Mouse (Mus musculus): Measurements from ENCODE around the gene Scap. TPM values are rescaled to one million over a fixed set of nuclear protein-coding genes. Genes with fewer than 3 reads are reported as not detected.
A peak's percentile ranks its signal among the peaks of the same experiment; 100 is the strongest.
"Not testable (repeated sequence)": the region's sequence is repeated elsewhere in the genome, so short reads cannot be mapped to it uniquely, and the experiment has no call there.

The Scap gene
- polyA plus RNA-seq, 1 experiment from 2014 or later, result 57.8 TPM

GRCm38 (mm10) chr9:110362337-110362736, 29.2 kb downstream of the Scap start:
- H3K9ac ChIP-seq (ENCODE audit: low read depth, low read length), result no peak overlapping the region
- H3K27ac ChIP-seq (ENCODE audit: low read depth, low read length), result no peak overlapping the region
- no peaks in the 10 kb centered on the region for H3K4me1 ChIP-seq (ENCODE audit: control insufficient read depth, insufficient read depth, low read depth, low read length)
- peaks cover 14% of the 10 kb centered on the region for H3K36me3 ChIP-seq (ENCODE audit: control insufficient read depth, insufficient read depth, low read length)
- no peak overlapping the region for H3K4me3 ChIP-seq (ENCODE audit: low read length)
- H3K4me2 ChIP-seq (ENCODE audit: low read length), result no peak overlapping the region
- WGBS, result 90% methylated on average over 10 of the region's 10 CpGs
- no peaks in the 10 kb centered on the region for H3K27me3 ChIP-seq (replicated peaks; ENCODE audit: control insufficient read depth, insufficient read depth, low read length)
- no peaks in the 10 kb centered on the region for H3K9me3 ChIP-seq (ENCODE audit: control insufficient read depth, low read length)
- ATAC-seq, result no peak

DNA sequence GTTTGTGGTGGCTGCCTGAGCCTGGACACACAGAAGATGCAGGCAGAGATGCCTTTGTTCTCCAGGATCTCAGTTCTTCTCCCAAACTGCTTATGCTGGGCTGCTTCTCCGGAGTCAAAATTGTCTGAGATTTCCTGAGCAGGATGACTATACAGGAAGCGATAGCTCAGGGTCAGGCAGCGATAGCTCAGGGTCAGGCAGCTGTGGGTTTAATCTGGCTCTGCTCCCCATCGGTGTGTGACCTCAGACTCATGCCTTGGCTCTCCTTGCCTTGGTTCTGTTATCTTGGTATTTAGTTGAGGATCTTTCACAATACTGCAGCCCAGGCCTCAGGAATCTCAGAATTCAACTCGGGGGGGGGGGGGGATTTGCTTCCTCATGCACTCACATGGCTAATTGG, 33.7 kb downstream of the Scap start:
- H3K9me3 ChIP-seq (ENCODE audit: control insufficient read depth, low read length), result no peaks in the 10 kb centered on the region
- H3K36me3 ChIP-seq (ENCODE audit: control insufficient read depth, insufficient read depth, low read length), result peaks cover 14% of the 10 kb centered on the region
- no peak overlapping the region for H3K4me2 ChIP-seq (ENCODE audit: low read length)
- H3K27me3 ChIP-seq (replicated peaks; ENCODE audit: control insufficient read depth, insufficient read depth, low read length), result no peaks in the 10 kb centered on the region
- H3K4me1 ChIP-seq (ENCODE audit: control insufficient read depth, insufficient read depth, low read depth, low read length), result no peaks in the 10 kb centered on the region
- no peak for ATAC-seq
- no peak overlapping the region for H3K9ac ChIP-seq (ENCODE audit: low read depth, low read length)
- no peak overlapping the region for H3K4me3 ChIP-seq (ENCODE audit: low read length)
- WGBS, result 86% methylated on average over 5 of the region's 5 CpGs
- H3K27ac ChIP-seq (ENCODE audit: low read depth, low read length), result no peak overlapping the region

DNA sequence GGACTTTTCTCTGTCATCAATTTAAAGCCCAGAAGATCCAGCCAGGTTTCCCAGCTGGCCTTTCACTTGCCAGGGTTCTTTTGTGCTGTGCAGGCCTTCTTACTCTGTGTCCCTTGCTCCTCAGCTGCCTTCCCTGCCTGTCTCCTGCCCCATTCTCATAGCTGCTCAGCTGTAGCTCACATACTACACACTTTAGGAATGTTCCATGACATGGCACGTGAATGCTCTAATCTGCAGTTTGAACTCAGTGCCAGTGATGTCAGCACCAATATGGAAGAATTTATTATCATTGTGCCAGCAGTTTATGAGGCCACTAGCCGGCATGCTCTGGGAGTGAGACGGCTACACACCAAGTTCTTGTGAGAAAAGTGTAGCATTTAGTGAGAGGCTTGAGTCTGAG, 36.8 kb downstream of the Scap start:
- Histone ChIP-seq H3K27ac (ENCODE audit: low read depth, low read length) (no peak overlapping the region), H3K36me3 (ENCODE audit: control insufficient read depth, insufficient read depth, low read length) (peaks cover 20% of the 10 kb centered on the region), H3K9ac (ENCODE audit: low read depth, low read length) (no peak overlapping the region), H3K4me1 (ENCODE audit: control insufficient read depth, insufficient read depth, low read depth, low read length) (no peaks in the 10 kb centered on the region), H3K27me3 (replicated peaks; ENCODE audit: control insufficient read depth, insufficient read depth, low read length) (no peaks in the 10 kb centered on the region), H3K9me3 (ENCODE audit: control insufficient read depth, low read length) (no peaks in the 10 kb centered on the region), H3K4me3 (ENCODE audit: low read length) (no peak overlapping the region), H3K4me2 (ENCODE audit: low read length) (no peak overlapping the region)
- no peak for ATAC-seq
- 90% methylated on average over 3 of the region's 3 CpGs for WGBS

GRCm38 (mm10) chr9:110373871-110374270, 40.8 kb downstream of the Scap start:
- H3K27ac ChIP-seq (ENCODE audit: low read depth, low read length), result no peak overlapping the region
- WGBS, result 96% methylated on average over 13 of the region's 13 CpGs
- ATAC-seq, result no peak
- no peaks in the 10 kb centered on the region for H3K9me3 ChIP-seq (ENCODE audit: control insufficient read depth, low read length)
- no peak overlapping the region for H3K4me2 ChIP-seq (ENCODE audit: low read length)
- H3K27me3 ChIP-seq (replicated peaks; ENCODE audit: control insufficient read depth, insufficient read depth, low read length), result no peaks in the 10 kb centered on the region
- H3K36me3 ChIP-seq (ENCODE audit: control insufficient read depth, insufficient read depth, low read length), result peaks cover 26% of the 10 kb centered on the region
- no peak overlapping the region for H3K9ac ChIP-seq (ENCODE audit: low read depth, low read length)
- H3K4me1 ChIP-seq (ENCODE audit: control insufficient read depth, insufficient read depth, low read depth, low read length), result no peaks in the 10 kb centered on the region
- no peak overlapping the region for H3K4me3 ChIP-seq (ENCODE audit: low read length)

- Histone ChIP-seq H3K9ac (ENCODE audit: low read depth, low read length) (no peak overlapping the region), H3K27me3 (replicated peaks; ENCODE audit: control insufficient read depth, insufficient read depth, low read length) (no peaks in the 10 kb centered on the region), H3K36me3 (ENCODE audit: control insufficient read depth, insufficient read depth, low read length) (peaks cover 30% of the 10 kb centered on the region), H3K4me3 (ENCODE audit: low read length) (no peak overlapping the region), H3K9me3 (ENCODE audit: control insufficient read depth, low read length) (no peaks in the 10 kb centered on the region), H3K4me1 (ENCODE audit: control insufficient read depth, insufficient read depth, low read depth, low read length) (no peaks in the 10 kb centered on the region), H3K4me2 (ENCODE audit: low read length) (no peak overlapping the region), H3K27ac (ENCODE audit: low read depth, low read length) (no peak overlapping the region)
- WGBS, result 93% methylated on average over 3 of the region's 3 CpGs
- ATAC-seq, result no peak
Observed at GRCm38 (mm10) chr9:110375668-110376067, 42.6 kb downstream of the Scap start.

- H3K4me3 ChIP-seq (ENCODE audit: low read length); ATAC-seq; H3K27ac ChIP-seq (ENCODE audit: low read depth, low read length); H3K9ac ChIP-seq (ENCODE audit: low read depth, low read length); H3K4me2 ChIP-seq (ENCODE audit: low read length); H3K4me1 ChIP-seq (ENCODE audit: control insufficient read depth, insufficient read depth, low read depth, low read length); H3K9me3 ChIP-seq (ENCODE audit: control insufficient read depth, low read length); H3K27me3 ChIP-seq (replicated peaks; ENCODE audit: control insufficient read depth, insufficient read depth, low read length): not testable (repeated sequence)
- WGBS, result 96% methylated on average over 15 of the region's 15 CpGs
- peaks cover 31% of the 10 kb centered on the region for H3K36me3 ChIP-seq (ENCODE audit: control insufficient read depth, insufficient read depth, low read length)
Observed at GRCm38 (mm10) chr9:110377655-110378054, 44.6 kb downstream of the Scap start.

- Histone ChIP-seq H3K27me3 (replicated peaks; ENCODE audit: control insufficient read depth, insufficient read depth, low read length) (no peaks in the 10 kb centered on the region), H3K27ac (ENCODE audit: low read depth, low read length) (no peak overlapping the region), H3K36me3 (ENCODE audit: control insufficient read depth, insufficient read depth, low read length) (peaks cover 29% of the 10 kb centered on the region), H3K9ac (ENCODE audit: low read depth, low read length) (no peak overlapping the region), H3K4me1 (ENCODE audit: control insufficient read depth, insufficient read depth, low read depth, low read length) (no peaks in the 10 kb centered on the region), H3K9me3 (ENCODE audit: control insufficient read depth, low read length) (no peaks in the 10 kb centered on the region), H3K4me2 (ENCODE audit: low read length) (no peak overlapping the region), H3K4me3 (ENCODE audit: low read length) (no peak overlapping the region)
- no peak for ATAC-seq
- 96% methylated on average over 8 of the region's 8 CpGs for WGBS
Observed at GRCm38 (mm10) chr9:110379361-110379760, 46.3 kb downstream of the Scap start.

- 0 out of 2 replicates have a peak, but pooled peaks have one; percentile 13 for ATAC-seq
- H3K4me2 ChIP-seq (ENCODE audit: low read length), result no peak overlapping the region
- H3K9me3 ChIP-seq (ENCODE audit: control insufficient read depth, low read length), result no peaks in the 10 kb centered on the region
- H3K4me1 ChIP-seq (ENCODE audit: control insufficient read depth, insufficient read depth, low read depth, low read length), result no peaks in the 10 kb centered on the region
- H3K36me3 ChIP-seq (ENCODE audit: control insufficient read depth, insufficient read depth, low read length), result peaks cover 40% of the 10 kb centered on the region
- WGBS, result 50% methylated on average over 19 of the region's 21 CpGs
- no peak overlapping the region for H3K4me3 ChIP-seq (ENCODE audit: low read length)
- no peaks in the 10 kb centered on the region for H3K27me3 ChIP-seq (replicated peaks; ENCODE audit: control insufficient read depth, insufficient read depth, low read length)
- H3K27ac ChIP-seq (ENCODE audit: low read depth, low read length), result no peak overlapping the region
- H3K9ac ChIP-seq (ENCODE audit: low read depth, low read length), result no peak overlapping the region
Observed at GRCm38 (mm10) chr9:110380662-110381061, 47.6 kb downstream of the Scap start.

DNA sequence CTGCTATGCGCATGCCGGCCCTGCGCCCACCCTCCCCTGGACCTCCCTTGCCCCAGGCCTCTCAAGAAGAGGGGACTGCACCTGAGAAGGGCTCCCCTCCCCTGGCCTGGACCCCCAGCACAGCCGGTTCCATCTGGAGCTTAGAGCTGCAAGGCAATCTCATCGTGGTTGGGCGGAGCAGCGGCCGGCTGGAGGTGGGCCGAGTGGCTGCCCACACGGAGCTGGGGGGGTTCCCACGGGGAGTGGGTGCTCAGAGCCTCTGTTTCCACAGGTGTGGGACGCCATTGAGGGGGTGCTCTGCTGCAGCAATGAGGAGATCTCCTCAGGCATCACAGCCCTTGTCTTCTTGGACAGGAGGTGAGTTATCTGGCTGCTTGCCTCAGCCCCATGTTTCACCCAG, 48.2 kb downstream of the Scap start:
- Histone ChIP-seq H3K27ac (ENCODE audit: low read depth, low read length) (no peak overlapping the region), H3K36me3 (ENCODE audit: control insufficient read depth, insufficient read depth, low read length) (peaks cover 46% of the 10 kb centered on the region), H3K9me3 (ENCODE audit: control insufficient read depth, low read length) (no peaks in the 10 kb centered on the region), H3K4me1 (ENCODE audit: control insufficient read depth, insufficient read depth, low read depth, low read length) (no peaks in the 10 kb centered on the region), H3K4me3 (ENCODE audit: low read length) (no peak overlapping the region), H3K9ac (ENCODE audit: low read depth, low read length) (no peak overlapping the region), H3K27me3 (replicated peaks; ENCODE audit: control insufficient read depth, insufficient read depth, low read length) (no peaks in the 10 kb centered on the region), H3K4me2 (ENCODE audit: low read length) (no peak overlapping the region)
- no peak for ATAC-seq
- WGBS, result 91% methylated on average over 7 of the region's 12 CpGs

GRCm38 (mm10) chr9:110384369-110384929, 51.4 kb downstream of the Scap start:
- Histone ChIP-seq H3K36me3 (ENCODE audit: control insufficient read depth, insufficient read depth, low read length) (peaks cover 60% of the 10 kb centered on the region), H3K4me2 (ENCODE audit: low read length) (no peak overlapping the region), H3K9ac (ENCODE audit: low read depth, low read length) (no peak overlapping the region), H3K4me1 (ENCODE audit: control insufficient read depth, insufficient read depth, low read depth, low read length) (no peaks in the 10 kb centered on the region), H3K27me3 (replicated peaks; ENCODE audit: control insufficient read depth, insufficient read depth, low read length) (no peaks in the 10 kb centered on the region), H3K27ac (ENCODE audit: low read depth, low read length) (no peak overlapping the region), H3K9me3 (ENCODE audit: control insufficient read depth, low read length) (no peaks in the 10 kb centered on the region), H3K4me3 (ENCODE audit: low read length) (no peak overlapping the region)
- no peak for ATAC-seq
- 83% methylated on average over 7 of the region's 7 CpGs for WGBS
